Mouse (Mus musculus) kidney, adult 11 months (tissue): ENCODE results near the gene Nat8.
"Not testable (repeated sequence)": the region's sequence is repeated elsewhere in the genome, so short reads cannot be mapped to it uniquely, and the experiment has no call there.

Experiments
- DNase-seq: peaks from one replicate; pipeline ENCODE4 v3.0.0; 2022

The Nat8 gene

GRCm38 (mm10) chr6:85835104-85835503, 3.2 kb upstream of the Nat8 start:
- peak; percentile 79 for DNase-seq

GRCm38 (mm10) chr6:85834504-85835100, 2.7 kb upstream of the Nat8 start:
- not testable (repeated sequence) for DNase-seq

GRCm38 (mm10) chr6:85829462-85829861, 2.4 kb downstream of the Nat8 start:
- peak; percentile 61 for DNase-seq

- DNase-seq: no peak
Measured at GRCm38 (mm10) chr6:85825886-85826285, 6.0 kb downstream of the Nat8 start.

GRCm38 (mm10) chr6:85823382-85824090, 8.3 kb downstream of the Nat8 start:
- no peak for DNase-seq

GRCm38 (mm10) chr6:85822286-85822685, 9.6 kb downstream of the Nat8 start:
- DNase-seq: no peak

GRCm38 (mm10) chr6:85820837-85821236, 11.0 kb downstream of the Nat8 start, which contains the start of the genes Nat8f6 and Nat8f5:
Nat8f6 (minus strand) TSS chr6:85820954.
Nat8f5 (minus strand) TSS chr6:85820972.
- DNase-seq: no peak

- DNase-seq: no peak
Measured at GRCm38 (mm10) chr6:85818338-85818737, 13.5 kb downstream of the Nat8 start.

- DNase-seq: peak; percentile 73
Measured at GRCm38 (mm10) chr6:85813339-85813738, 18.5 kb downstream of the Nat8 start.

GRCm38 (mm10) chr6:85810942-85811537, 20.8 kb downstream of the Nat8 start:
- DNase-seq: peak; percentile 80

GRCm38 (mm10) chr6:85810514-85810913, 21.4 kb downstream of the Nat8 start:
- not testable (repeated sequence) for DNase-seq

GRCm38 (mm10) chr6:85809784-85810183, 22.1 kb downstream of the Nat8 start:
- not testable (repeated sequence) for DNase-seq

- DNase-seq: peak; percentile 60
Measured at GRCm38 (mm10) chr6:85803180-85803579, 28.7 kb downstream of the Nat8 start.
